Mouse (Mus musculus) liver, postnatal 0 days (tissue): ENCODE measurements around the gene Pdlim7.

ENCODE experiments used
- CTCF ChIP-seq: sonication (generic); IDR thresholded peaks from 2 replicates; pipeline ENCODE4 v1.5.1; 2016; ENCODE audit warnings: antibody characterized with exemption, low read depth
- EP300 ChIP-seq: IDR thresholded peaks from 2 replicates; pipeline ENCODE4 v1.6.1; 2016; ENCODE audit warnings: antibody characterized with exemption, low read depth, mild to moderate bottlenecking

DNA sequence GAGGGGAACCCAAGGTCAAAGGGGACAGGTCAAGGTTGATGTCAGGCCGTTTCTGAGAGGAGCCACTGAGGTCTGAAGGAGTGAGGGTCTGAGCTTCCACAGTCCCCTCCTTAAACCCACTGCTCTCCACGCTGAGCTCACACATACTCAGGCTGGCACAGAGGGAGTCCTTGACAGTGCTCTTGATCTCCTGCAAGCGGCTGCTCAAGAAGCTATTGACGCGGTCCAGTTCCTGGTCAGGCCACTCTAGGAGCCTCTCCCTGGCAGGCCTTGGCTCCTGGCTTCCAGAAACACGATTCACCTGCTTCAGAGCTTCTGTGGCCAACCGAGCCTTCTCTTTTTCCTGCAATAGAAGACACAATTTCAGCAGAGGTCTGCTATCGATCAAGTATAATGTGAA lies 30.0 kb upstream of the Pdlim7 start:
- TF ChIP-seq CTCF (no peak), EP300 (no peak)
